Mouse (Mus musculus) hindbrain, embryonic 13.5 days (tissue): Measurements from ENCODE around the gene Cntrl. TPM values are rescaled to one million over a fixed set of nuclear protein-coding genes. Genes with fewer than 3 reads are reported as not detected.

ENCODE experiments used
- ATAC-seq: fragments of 200-750 bp; cut with Nextera tagmentation; 2 replicates; pipeline ENCODE4 v1.8.0; 2017; ENCODE audit warnings: moderate TSS enrichment; ENCODE audit not compliant: low FRiP score
- H3K27ac ChIP-seq: fragments of 300-500 bp; sonication (generic); 2 replicates; pipeline ENCODE4 v1.5.1; 2015; ENCODE audit warnings: inconsistent platforms, mild to moderate bottlenecking, moderate library complexity
- H3K27me3 ChIP-seq: fragments of 300-500 bp; sonication (generic); 2 replicates; pipeline ENCODE4 v1.6.1; 2015; ENCODE audit warnings: mild to moderate bottlenecking, inconsistent platforms
- H3K36me3 ChIP-seq: fragments of 300-500 bp; sonication (generic); 2 replicates; pipeline ENCODE4 v1.6.1; 2015; ENCODE audit warnings: mild to moderate bottlenecking, inconsistent platforms
- H3K4me1 ChIP-seq: fragments of 300-500 bp; sonication (generic); replicated peaks from 2 replicates; pipeline ENCODE4 v1.6.1; 2015; ENCODE audit warnings: inconsistent platforms
- H3K4me2 ChIP-seq: fragments of 300-500 bp; sonication (generic); 2 replicates; pipeline ENCODE4 v1.6.1; 2015; ENCODE audit warnings: inconsistent platforms, mild to moderate bottlenecking, moderate library complexity
- H3K4me3 ChIP-seq: fragments of 300-500 bp; sonication (generic); 2 replicates; pipeline ENCODE4 v1.5.1; 2015; ENCODE audit warnings: mild to moderate bottlenecking, inconsistent platforms
- H3K9ac ChIP-seq: fragments of 300-500 bp; sonication (generic); 2 replicates; pipeline ENCODE4 v1.6.1; 2015; ENCODE audit warnings: mild to moderate bottlenecking, inconsistent platforms
- H3K9me3 ChIP-seq: fragments of 300-500 bp; sonication (generic); 2 replicates; pipeline ENCODE4 v1.6.1; 2016; ENCODE audit warnings: inconsistent platforms
- WGBS: fragments of 180-500 bp; shearing (Covaris S2); methylation state at CpG from one replicate; pipeline ENCODE4 v1.1.7; 2015; 5-methylcytosine and 5-hydroxymethylcytosine counted together
- polyA plus RNA-seq: library from polyadenylated mRNA; unstranded; fragments of >200 nt; fragmentation: Nextera tagmentation; extraction: Ambion mirVana; gene quantifications from 2 replicates; pipeline ENCODE4 v1.2.1, GENCODE M21; 2015

Cntrl gene
- polyA plus RNA-seq, 1 experiment from 2014 or later: 11.9 TPM

GRCm38 (mm10) chr2:35211681-35212080 is 102.4 kb downstream of the Cntrl start:
- Histone ChIP-seq H3K9ac (no peak overlapping the region), H3K4me3 (no peak overlapping the region), H3K27ac (no peak overlapping the region), H3K4me2 (no peak overlapping the region), H3K9me3 (no peaks in the 10 kb centered on the region), H3K36me3 (no peaks in the 10 kb centered on the region), H3K27me3 (0 out of 2 replicates have a peak, but pooled peaks cover 3% of the 10 kb centered on the region), H3K4me1 (peaks cover 14% of the 10 kb centered on the region)
- 71% methylated on average over 3 of the region's 3 CpGs for WGBS
- ATAC-seq: no peak

GRCm38 (mm10) chr2:35213345-35213910 is 104.1 kb downstream of the Cntrl start:
- H3K4me2 ChIP-seq: no peak overlapping the region
- no peaks in the 10 kb centered on the region for H3K36me3 ChIP-seq
- no peak overlapping the region for H3K27ac ChIP-seq
- H3K27me3 ChIP-seq: 0 out of 2 replicates have a peak, but pooled peaks cover 3% of the 10 kb centered on the region
- H3K4me3 ChIP-seq: no peak overlapping the region
- no peaks in the 10 kb centered on the region for H3K9me3 ChIP-seq
- 85% methylated on average over 12 of the region's 12 CpGs for WGBS
- H3K4me1 ChIP-seq: peaks cover 14% of the 10 kb centered on the region
- no peak for ATAC-seq
- no peak overlapping the region for H3K9ac ChIP-seq

- WGBS: 1% methylated on average over 12 of the region's 12 CpGs
- no peaks in the 10 kb centered on the region for H3K9me3 ChIP-seq
- H3K4me2 ChIP-seq: peak overlapping the region; percentile 36
- H3K36me3 ChIP-seq: no peaks in the 10 kb centered on the region
- peaks cover 14% of the 10 kb centered on the region for H3K4me1 ChIP-seq
- ATAC-seq: peak; percentile 82; the same call in 1 of the 2 replicates
- no peak overlapping the region for H3K27ac ChIP-seq
- H3K9ac ChIP-seq: no peak overlapping the region
- H3K4me3 ChIP-seq: peak overlapping the region; percentile 9; the same call in 1 of the 2 replicates
- 0 out of 2 replicates have a peak, but pooled peaks cover 3% of the 10 kb centered on the region for H3K27me3 ChIP-seq
These were observed 105.6 kb downstream of the Cntrl start for GRCm38 (mm10) chr2:35214881-35215358.

- 0 out of 2 replicates have a peak, but pooled peaks cover 3% of the 10 kb centered on the region for H3K27me3 ChIP-seq
- H3K4me3 ChIP-seq: no peak overlapping the region
- peak; percentile 39; the same call in 1 of the 2 replicates for ATAC-seq
- H3K9me3 ChIP-seq: no peaks in the 10 kb centered on the region
- H3K4me1 ChIP-seq: peaks cover 14% of the 10 kb centered on the region
- H3K36me3 ChIP-seq: no peaks in the 10 kb centered on the region
- no peak overlapping the region for H3K27ac ChIP-seq
- WGBS: 20% methylated on average over 14 of the region's 14 CpGs
- no peak overlapping the region for H3K9ac ChIP-seq
- H3K4me2 ChIP-seq: peak overlapping the region; percentile 36
These were observed 106.1 kb downstream of the Cntrl start for GRCm38 (mm10) chr2:35215363-35215762.

- WGBS: 83% methylated on average over 2 of the region's 2 CpGs
- Histone ChIP-seq H3K9ac (no peak overlapping the region), H3K27me3 (0 out of 2 replicates have a peak, but pooled peaks cover 3% of the 10 kb centered on the region), H3K9me3 (no peaks in the 10 kb centered on the region), H3K4me2 (no peak overlapping the region), H3K36me3 (no peaks in the 10 kb centered on the region), H3K4me1 (peaks cover 14% of the 10 kb centered on the region), H3K4me3 (no peak overlapping the region), H3K27ac (no peak overlapping the region)
- no peak for ATAC-seq
These were observed 107.4 kb downstream of the Cntrl start for GRCm38 (mm10) chr2:35216701-35217100.

GRCm38 (mm10) chr2:35218736-35219135 is 109.4 kb downstream of the Cntrl start:
- Histone ChIP-seq H3K36me3 (no peaks in the 10 kb centered on the region), H3K4me3 (no peak overlapping the region), H3K27me3 (0 out of 2 replicates have a peak, but pooled peaks cover 3% of the 10 kb centered on the region), H3K9me3 (no peaks in the 10 kb centered on the region), H3K9ac (no peak overlapping the region), H3K4me2 (no peak overlapping the region), H3K27ac (no peak overlapping the region), H3K4me1 (peaks cover 14% of the 10 kb centered on the region)
- no peak for ATAC-seq
- 93% methylated on average over 3 of the region's 3 CpGs for WGBS

GRCm38 (mm10) chr2:35222822-35223391 is 113.6 kb downstream of the Cntrl start:
- Histone ChIP-seq H3K36me3 (no peaks in the 10 kb centered on the region), H3K4me1 (no peaks in the 10 kb centered on the region), H3K4me3 (no peak overlapping the region), H3K9ac (no peak overlapping the region), H3K4me2 (no peak overlapping the region), H3K27me3 (no peaks in the 10 kb centered on the region), H3K27ac (no peak overlapping the region), H3K9me3 (no peaks in the 10 kb centered on the region)
- 61% methylated on average over 6 of the region's 6 CpGs for WGBS
- no peak for ATAC-seq

- no peaks in the 10 kb centered on the region for H3K27me3 ChIP-seq
- no peaks in the 10 kb centered on the region for H3K36me3 ChIP-seq
- H3K9me3 ChIP-seq: no peaks in the 10 kb centered on the region
- no peak overlapping the region for H3K9ac ChIP-seq
- ATAC-seq: no peak
- H3K4me1 ChIP-seq: no peaks in the 10 kb centered on the region; the same call in 1 of the 2 replicates
- no peak overlapping the region for H3K4me3 ChIP-seq
- H3K4me2 ChIP-seq: no peak overlapping the region
- WGBS: 93% methylated on average over 15 of the region's 15 CpGs
- no peak overlapping the region for H3K27ac ChIP-seq
These were observed 115.0 kb downstream of the Cntrl start for GRCm38 (mm10) chr2:35224285-35224684.

GRCm38 (mm10) chr2:35228145-35228544 is 118.9 kb downstream of the Cntrl start:
- no peak overlapping the region for H3K4me2 ChIP-seq
- peaks cover 9% of the 10 kb centered on the region for H3K4me1 ChIP-seq
- 55% methylated on average over 4 of the region's 4 CpGs for WGBS

More at GRCm38 (mm10) chr2:35228145-35228544, 118.9 kb downstream of the Cntrl start:
- Histone ChIP-seq H3K4me3 (no peak overlapping the region), H3K27me3 (no peaks in the 10 kb centered on the region), H3K36me3 (no peaks in the 10 kb centered on the region), H3K9me3 (no peaks in the 10 kb centered on the region), H3K9ac (no peak overlapping the region), H3K27ac (no peak overlapping the region)
- ATAC-seq: no peak

Other genes starting within 250 kb of the Cntrl start
- not detected in 2 replicates for gene Cutal, start 235.1 kb upstream of the Cntrl start, polyA plus RNA-seq
- 95.6 and 105 TPM in 2 replicates for gene Psmd5, start 234.5 kb upstream of the Cntrl start, polyA plus RNA-seq
- gene Phf19, start 195.5 kb upstream of the Cntrl start, polyA plus RNA-seq: 1.1 and 1.3 TPM in 2 replicates
- gene Traf1, start 147.7 kb upstream of the Cntrl start, polyA plus RNA-seq: 0.73 and 1.9 TPM in 2 replicates
- gene Hc, start 48.1 kb upstream of the Cntrl start, polyA plus RNA-seq: 0.40 and 0.47 TPM in 2 replicates
- 0.58 TPM in 1 of 2 replicates, not detected in the other for gene AI182371, start 7.9 kb upstream of the Cntrl start, polyA plus RNA-seq
- gene Rab14, start 91.6 kb downstream of the Cntrl start, polyA plus RNA-seq: 462 and 482 TPM in 2 replicates
- 27.4 and 28.2 TPM in 2 replicates for gene Gsn, start 146.9 kb downstream of the Cntrl start, polyA plus RNA-seq
- gene Stom, start 227.5 kb downstream of the Cntrl start, polyA plus RNA-seq: 15.1 and 18.6 TPM in 2 replicates